Mouse (Mus musculus) retina, adult 2 months (tissue): ENCODE measurements around the gene Itgae.

Experiments
- DNase-seq: peaks from one replicate; pipeline ENCODE4 v3.0.0-alpha.2; 2012; ENCODE audit warnings: low read depth, low spot score

Itgae gene

GRCm38 (mm10) chr11:73146026-73146974 lies 55.9 kb downstream of the Itgae start:
- no peak for DNase-seq

GRCm38 (mm10) chr11:73146975-73147365 lies 56.6 kb downstream of the Itgae start:
- no peak for DNase-seq

- no peak for DNase-seq
Observed at GRCm38 (mm10) chr11:73148209-73148608, 57.8 kb downstream of the Itgae start.

GRCm38 (mm10) chr11:73155071-73155470 lies 64.7 kb downstream of the Itgae start:
- no peak for DNase-seq

GRCm38 (mm10) chr11:73159957-73160810 lies 69.8 kb downstream of the Itgae start, which contains the start of gene P2rx5:
Gene P2rx5 (plus strand): TSS chr11:73160421.
- DNase-seq, result no peak

- DNase-seq, result peak; percentile 26
Observed at GRCm38 (mm10) chr11:73160811-73161200, 70.4 kb downstream of the Itgae start.

GRCm38 (mm10) chr11:73161616-73162015 lies 71.2 kb downstream of the Itgae start:
- no peak for DNase-seq

- DNase-seq, result no peak
Observed at GRCm38 (mm10) chr11:73162284-73162683, 71.9 kb downstream of the Itgae start.

- no peak for DNase-seq
Observed at GRCm38 (mm10) chr11:73168071-73168470, 77.7 kb downstream of the Itgae start.

- no peak for DNase-seq
Observed at GRCm38 (mm10) chr11:73168576-73168975, 78.2 kb downstream of the Itgae start.

- no peak for DNase-seq
Observed at GRCm38 (mm10) chr11:73169231-73169630, 78.8 kb downstream of the Itgae start.

GRCm38 (mm10) chr11:73172186-73172585 lies 81.8 kb downstream of the Itgae start:
- DNase-seq, result no peak

GRCm38 (mm10) chr11:73175612-73176011 lies 85.2 kb downstream of the Itgae start:
- no peak for DNase-seq

GRCm38 (mm10) chr11:73176186-73176585 lies 85.8 kb downstream of the Itgae start:
- no peak for DNase-seq

GRCm38 (mm10) chr11:73176608-73177508 lies 86.5 kb downstream of the Itgae start, which contains the start of the genes Emc6 and Tax1bp3:
Gene Emc6 (minus strand): TSS chr11:73177037.
Gene Tax1bp3 (plus strand): TSS chr11:73177083.
- peak; percentile 94 for DNase-seq

- DNase-seq, result no peak
Observed at GRCm38 (mm10) chr11:73177509-73177875, 87.1 kb downstream of the Itgae start.

- no peak for DNase-seq
Observed at GRCm38 (mm10) chr11:73177895-73178294, 87.5 kb downstream of the Itgae start.

- DNase-seq, result no peak
Observed at GRCm38 (mm10) chr11:73185872-73186615, 95.7 kb downstream of the Itgae start.

- DNase-seq, result no peak
Observed at GRCm38 (mm10) chr11:73187231-73187630, 96.8 kb downstream of the Itgae start.

GRCm38 (mm10) chr11:73193047-73193446 lies 102.7 kb downstream of the Itgae start:
- no peak for DNase-seq
